Mouse (Mus musculus): ENCODE results near the gene Acrbp. TPM values are rescaled to one million over a fixed set of nuclear protein-coding genes. Genes with fewer than 3 reads are reported as not detected.
"Not testable (repeated sequence)": the region's sequence is repeated elsewhere in the genome, so short reads cannot be mapped to it uniquely, and the experiment has no call there.

Acrbp gene
- total and polyA plus RNA-seq, 2 experiments from 2014 or later = 11.3 to 13.8 TPM

- Histone ChIP-seq H3K4me1 (ENCODE audit: insufficient read depth) (no peaks in the 10 kb centered on the region), H3K9me3 (ENCODE audit: low read length) (no peaks in the 10 kb centered on the region), H3K36me3 (ENCODE audit: insufficient read depth) (peaks cover 43% of the 10 kb centered on the region), H3K27ac (ENCODE audit: low read depth, low read length) (no peak overlapping the region), H3K4me2 (ENCODE audit: low read depth) (no peak overlapping the region), H3K27me3 (ENCODE audit: insufficient read depth, low read length) (no peaks in the 10 kb centered on the region), H3K4me3 (ENCODE audit: low read depth, low read length) (no peak overlapping the region), H3K9ac (no peak overlapping the region)
- 98% methylated on average over 3 of the region's 3 CpGs for WGBS
- DNase-seq = no peak
- ATAC-seq = no peak
- TF ChIP-seq CTCF (IDR thresholded peaks at IDR 0.05; ENCODE audit: low read depth) = no peak
Measured at GRCm38 (mm10) chr6:125017682-125018081, 31.8 kb upstream of the Acrbp start.

DNA sequence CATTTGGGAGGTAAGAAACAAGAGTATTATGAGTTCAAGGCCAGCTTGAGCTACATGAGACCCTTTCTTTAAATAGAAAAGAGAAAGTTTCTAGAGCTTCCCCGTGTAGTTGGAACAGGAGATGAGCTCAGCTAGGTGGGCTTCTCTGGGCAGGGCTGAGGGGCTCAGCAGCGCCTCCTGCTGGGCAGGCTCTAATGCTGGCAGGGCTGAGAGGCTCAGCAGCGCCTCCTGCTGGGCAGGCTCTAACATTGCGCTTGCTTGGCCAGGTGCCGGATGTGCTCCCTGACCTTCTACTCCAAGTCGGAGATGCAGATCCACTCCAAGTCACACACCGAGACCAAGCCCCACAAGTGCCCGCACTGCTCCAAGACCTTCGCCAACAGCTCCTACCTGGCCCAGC lies 19.0 kb upstream of the Acrbp start:
- ATAC-seq; H3K4me3 ChIP-seq (ENCODE audit: low read depth, low read length); H3K27ac ChIP-seq (ENCODE audit: low read depth, low read length); H3K4me1 ChIP-seq (ENCODE audit: insufficient read depth); H3K9ac ChIP-seq; H3K27me3 ChIP-seq (ENCODE audit: insufficient read depth, low read length); H3K9me3 ChIP-seq (ENCODE audit: low read length); H3K4me2 ChIP-seq (ENCODE audit: low read depth): not testable (repeated sequence)
- WGBS = 28% methylated on average over 7 of the region's 9 CpGs
- TF ChIP-seq CTCF (IDR thresholded peaks at IDR 0.05; ENCODE audit: low read depth) = peak; percentile 88
- H3K36me3 ChIP-seq (ENCODE audit: insufficient read depth) = peaks cover 56% of the 10 kb centered on the region
- peak; percentile 47 for DNase-seq

- H3K36me3 ChIP-seq (ENCODE audit: insufficient read depth) = peaks cover 61% of the 10 kb centered on the region
- 88% methylated on average over 16 of the region's 16 CpGs for WGBS
- TF ChIP-seq CTCF (IDR thresholded peaks at IDR 0.05; ENCODE audit: low read depth) = no peak
- no peaks in the 10 kb centered on the region for H3K4me1 ChIP-seq (ENCODE audit: insufficient read depth)
- H3K4me2 ChIP-seq (ENCODE audit: low read depth) = no peak overlapping the region
- no peak overlapping the region for H3K27ac ChIP-seq (ENCODE audit: low read depth, low read length)
- no peak for ATAC-seq
- DNase-seq = no peak
- no peak overlapping the region for H3K4me3 ChIP-seq (ENCODE audit: low read depth, low read length)
- H3K9me3 ChIP-seq (ENCODE audit: low read length) = no peaks in the 10 kb centered on the region
- H3K9ac ChIP-seq = no peak overlapping the region
- no peaks in the 10 kb centered on the region for H3K27me3 ChIP-seq (ENCODE audit: insufficient read depth, low read length)
Measured at GRCm38 (mm10) chr6:125031604-125032003, 17.9 kb upstream of the Acrbp start.

GRCm38 (mm10) chr6:125038666-125039065 lies 10.8 kb upstream of the Acrbp start:
- H3K4me3 ChIP-seq (ENCODE audit: low read depth, low read length) = no peak overlapping the region
- H3K27ac ChIP-seq (ENCODE audit: low read depth, low read length) = no peak overlapping the region
- no peak for ATAC-seq

GRCm38 (mm10) chr6:125039131-125039530 lies 10.4 kb upstream of the Acrbp start:
- Histone ChIP-seq H3K9ac (no peak overlapping the region), H3K4me2 (ENCODE audit: low read depth) (peak overlapping the region; percentile 37), H3K4me1 (ENCODE audit: insufficient read depth) (peaks cover 6% of the 10 kb centered on the region; the same call in 1 of the 2 replicates), H3K27me3 (ENCODE audit: insufficient read depth, low read length) (no peaks in the 10 kb centered on the region), H3K36me3 (ENCODE audit: insufficient read depth) (peaks cover 29% of the 10 kb centered on the region), H3K27ac (ENCODE audit: low read depth, low read length) (no peak overlapping the region), H3K4me3 (ENCODE audit: low read depth, low read length) (peak overlapping the region; percentile 77), H3K9me3 (ENCODE audit: low read length) (no peaks in the 10 kb centered on the region)
- WGBS = 7% methylated on average over 8 of the region's 8 CpGs
- TF ChIP-seq CTCF (IDR thresholded peaks at IDR 0.05; ENCODE audit: low read depth) = no peak
- DNase-seq (no peak), ATAC-seq (peak; percentile 8; the same call in 1 of the 2 replicates)

More at GRCm38 (mm10) chr6:125038666-125039065, 10.8 kb upstream of the Acrbp start:
- no peak overlapping the region for H3K9ac ChIP-seq
- H3K27me3 ChIP-seq (ENCODE audit: insufficient read depth, low read length) = no peaks in the 10 kb centered on the region
- DNase-seq = no peak
- peaks cover 6% of the 10 kb centered on the region; the same call in 1 of the 2 replicates for H3K4me1 ChIP-seq (ENCODE audit: insufficient read depth)
- H3K36me3 ChIP-seq (ENCODE audit: insufficient read depth) = peaks cover 29% of the 10 kb centered on the region
- no peak for TF ChIP-seq CTCF (IDR thresholded peaks at IDR 0.05; ENCODE audit: low read depth)
- H3K9me3 ChIP-seq (ENCODE audit: low read length) = no peaks in the 10 kb centered on the region
- H3K4me2 ChIP-seq (ENCODE audit: low read depth) = no peak overlapping the region; the same call in 1 of the 2 replicates
- WGBS = 96% methylated on average over 4 of the region's 4 CpGs

GRCm38 (mm10) chr6:125039533-125040153 lies 9.8 kb upstream of the Acrbp start, which contains the start of gene Ing4:
TSS of gene Ing4 (plus strand) at chr6:125039760.
- Histone ChIP-seq H3K9ac (peak within 1 kb of the TSS; percentile 70), H3K4me1 (ENCODE audit: insufficient read depth) (peaks cover 6% of the 10 kb centered on the region; the same call in 1 of the 2 replicates), H3K4me2 (ENCODE audit: low read depth) (peak within 1 kb of the TSS; percentile 73), H3K4me3 (ENCODE audit: low read depth, low read length) (peak within 1 kb of the TSS; percentile 77), H3K9me3 (ENCODE audit: low read length) (no peaks in the 10 kb centered on the region), H3K36me3 (ENCODE audit: insufficient read depth) (peaks cover 30% of the 10 kb centered on the region), H3K27me3 (ENCODE audit: insufficient read depth, low read length) (no peaks in the 10 kb centered on the region), H3K27ac (ENCODE audit: low read depth, low read length) (peak within 1 kb of the TSS; percentile 86)
- WGBS = under 1% methylated on average over 26 of the region's 26 CpGs
- ATAC-seq (peak; percentile 96), DNase-seq (peak; percentile 96)
- no peak for TF ChIP-seq CTCF (IDR thresholded peaks at IDR 0.05; ENCODE audit: low read depth)

DNA sequence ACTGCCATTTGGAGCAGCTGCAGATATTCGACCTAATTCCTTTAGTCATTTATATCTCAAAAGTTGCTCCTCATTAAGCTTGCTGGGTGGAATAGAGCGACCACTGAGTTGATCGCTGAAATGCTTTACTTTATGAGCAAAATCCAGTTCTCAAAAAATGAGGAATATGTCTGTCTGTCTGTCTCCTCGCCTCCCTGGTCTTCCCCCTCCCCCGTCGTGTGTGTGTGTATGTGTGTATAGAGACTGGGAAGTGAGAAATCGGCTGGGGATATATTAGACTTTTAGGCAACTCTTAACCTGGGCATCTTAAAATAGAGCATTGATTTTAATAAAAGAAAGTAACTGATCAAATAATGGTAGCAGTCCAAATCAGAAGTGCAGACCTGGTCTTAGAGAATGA lies 9.3 kb upstream of the Acrbp start:
- H3K27me3 ChIP-seq (ENCODE audit: insufficient read depth, low read length) = no peaks in the 10 kb centered on the region
- peak overlapping the region; percentile 73 for H3K4me2 ChIP-seq (ENCODE audit: low read depth)
- H3K36me3 ChIP-seq (ENCODE audit: insufficient read depth) = peaks cover 29% of the 10 kb centered on the region
- WGBS = 17% methylated on average over 7 of the region's 7 CpGs
- ATAC-seq = no peak
- H3K4me1 ChIP-seq (ENCODE audit: insufficient read depth) = peaks cover 6% of the 10 kb centered on the region; the same call in 1 of the 2 replicates
- TF ChIP-seq CTCF (IDR thresholded peaks at IDR 0.05; ENCODE audit: low read depth) = no peak
- H3K27ac ChIP-seq (ENCODE audit: low read depth, low read length) = peak overlapping the region; percentile 86
- no peak for DNase-seq
- peak overlapping the region; percentile 70 for H3K9ac ChIP-seq
- H3K9me3 ChIP-seq (ENCODE audit: low read length) = no peaks in the 10 kb centered on the region
- H3K4me3 ChIP-seq (ENCODE audit: low read depth, low read length) = peak overlapping the region; percentile 77

All from forebrain, postnatal 0 days (tissue).